In the genomic region with DNA sequence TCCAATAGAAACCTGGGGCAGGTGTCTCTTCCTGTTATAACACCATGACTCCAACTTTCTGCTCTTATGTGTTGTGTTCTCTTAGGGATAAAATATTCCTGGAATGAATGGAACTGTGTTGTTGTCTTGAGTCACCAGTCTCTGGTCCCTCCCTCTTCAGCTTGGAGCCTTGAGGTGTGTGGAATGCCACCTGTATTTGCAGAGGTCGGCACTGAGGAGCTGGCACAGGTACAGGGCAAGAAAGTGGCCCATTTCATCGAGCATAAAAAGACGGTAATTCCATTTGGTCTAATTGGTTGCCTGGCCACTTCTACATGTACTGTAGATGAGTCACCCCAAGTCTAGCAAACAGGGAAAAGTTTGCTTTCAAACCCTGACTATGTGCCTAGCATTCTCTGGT, we compare ENCODE assay signal across 16 mouse cellular contexts.
"Had no signal": no experiment of that assay in that cellular context is flagged by ENCODE, and none has a peak within 500 bp of the region (broad histone marks: within the 10 kb centered on the region; RNA-seq: fewer than 3 reads in every experiment).

No protein-coding gene starts in this region.

- H3K27me3 ChIP-seq: limb, embryonic 12.5 days; liver, embryonic 13.5 days; midbrain, embryonic 15.5 days; neural tube, embryonic 13.5 days; stomach, embryonic 15.5 days had no signal

- H3K9ac ChIP-seq: limb, embryonic 12.5 days; liver, embryonic 13.5 days; liver, postnatal 0 days; midbrain, embryonic 15.5 days; neural tube, embryonic 13.5 days; stomach, embryonic 15.5 days had no signal

- H3K4me1 ChIP-seq: limb, embryonic 12.5 days; liver, embryonic 13.5 days; megakaryocyte, embryonic 14.5 days; midbrain, embryonic 15.5 days; neural tube, embryonic 13.5 days; stomach, embryonic 15.5 days had no signal

- H3K9me3 ChIP-seq: limb, embryonic 12.5 days; liver, embryonic 13.5 days; midbrain, embryonic 15.5 days; neural tube, embryonic 13.5 days; stomach, embryonic 15.5 days had no signal

- H3K36me3 ChIP-seq: limb, embryonic 12.5 days; liver, embryonic 13.5 days; midbrain, embryonic 15.5 days; neural tube, embryonic 13.5 days; stomach, embryonic 15.5 days had no signal

- H3K4me3 ChIP-seq: limb, embryonic 12.5 days; liver, embryonic 13.5 days; megakaryocyte, embryonic 14.5 days; midbrain, embryonic 15.5 days; neural tube, embryonic 13.5 days; stomach, embryonic 15.5 days had no signal

- H3K27ac ChIP-seq: limb, embryonic 12.5 days; liver, embryonic 13.5 days; midbrain, embryonic 15.5 days; neural tube, embryonic 13.5 days; stomach, embryonic 15.5 days had no signal

- H3K4me2 ChIP-seq: limb, embryonic 12.5 days; liver, embryonic 13.5 days; midbrain, embryonic 11.5 days; midbrain, embryonic 15.5 days; neural tube, embryonic 13.5 days; stomach, embryonic 15.5 days had no signal

- ATAC-seq: intestine, embryonic 16.5 days; liver, postnatal 0 days; midbrain, embryonic 15.5 days had no signal

- DNase-seq: kidney, adult 2 months; kidney, postnatal 36 days; layer of hippocampus, adult 9-11 months; layer of hippocampus, postnatal 36 days; liver; liver, embryonic 13.5 days; liver, postnatal 0 days; retina, postnatal 1 day; thymus, adult 2 months had no signal
